Mouse (Mus musculus) E14TG2a.4 (cell line): ENCODE measurements around the gene Antxr1.

Experiments used
- CTCF ChIP-seq: conservative IDR thresholded peaks from 2 replicates; pipeline ENCODE4 v1.5.1; 2014; ENCODE audit warnings: low read length
- NANOG ChIP-seq: IDR thresholded peaks from 2 replicates; pipeline ENCODE4 v1.6.1; 2014; ENCODE audit warnings: borderline replicate concordance, low read length, mixed read lengths
- POU5F1 ChIP-seq: IDR thresholded peaks from 2 replicates; pipeline ENCODE4 v1.6.1; 2014; ENCODE audit warnings: low read length, borderline replicate concordance

DNA sequence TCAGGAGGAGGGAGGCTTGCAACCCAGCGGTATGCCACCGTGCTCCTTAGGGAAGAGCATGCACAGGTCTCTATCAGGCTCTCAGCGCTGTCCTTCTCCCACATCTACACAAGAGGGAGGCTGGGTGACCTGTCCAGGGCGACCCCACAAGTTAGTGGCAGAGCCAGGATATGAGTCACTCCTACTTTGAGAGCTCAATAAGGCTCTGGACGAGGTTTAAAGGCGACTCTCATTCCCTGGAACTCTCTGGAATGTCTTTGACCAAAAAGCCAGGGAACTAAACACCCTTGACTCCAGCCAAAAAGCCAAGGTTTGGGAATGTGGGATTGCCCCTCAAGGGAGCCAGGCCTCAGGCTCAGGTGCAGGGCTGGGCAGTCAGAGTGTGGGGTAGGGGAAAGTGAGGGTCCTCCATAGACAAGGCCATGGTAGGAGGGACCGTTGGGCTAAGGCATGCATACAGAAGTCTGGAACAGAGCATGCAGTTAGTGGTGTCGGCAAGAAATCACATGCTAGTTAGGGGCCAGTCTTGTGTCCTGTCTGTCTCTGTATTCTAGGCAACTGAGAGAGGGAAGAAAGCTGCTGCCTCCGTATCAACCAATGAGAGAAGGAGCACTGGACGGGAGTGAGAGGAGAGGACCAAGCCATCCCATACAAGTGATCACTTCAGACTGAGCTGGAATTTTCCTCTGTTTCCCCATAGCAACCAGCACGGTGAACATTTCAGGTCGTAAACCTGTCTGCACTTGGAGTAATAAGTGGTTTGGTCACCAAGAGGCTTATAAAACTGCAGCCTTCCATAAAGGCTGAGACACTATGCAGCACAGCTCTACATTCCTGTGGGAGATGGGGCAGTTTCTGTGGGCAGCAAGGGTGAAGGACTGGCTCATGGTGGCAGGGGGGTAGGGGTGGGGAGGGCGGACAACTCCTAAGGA lies 116.3 kb downstream of the Antxr1 start:
- no peak for TF ChIP-seq CTCF
- no peak for TF ChIP-seq POU5F1
- TF ChIP-seq NANOG: no peak
